Mouse (Mus musculus) kidney, adult 10 weeks (tissue): Measurements from ENCODE around the gene A930009A15Rik. TPM values are rescaled to one million over a fixed set of nuclear protein-coding genes. Genes with fewer than 3 reads are reported as not detected.

Source experiments
- polyA plus RNA-seq: library from polyadenylated mRNA; stranded (reverse); fragments of 350-450 nt; fragmentation: Illumina TruSeq; extraction: RNeasy Lipid Tissue Mini Kit (QIAGEN cat#74804); gene quantifications from one replicate; pipeline ENCODE4 v1.2.3, GENCODE M21; 2014; ENCODE audit warnings: low read depth, low replicate concordance

Gene A930009A15Rik
- polyA plus RNA-seq: not detected

DNA sequence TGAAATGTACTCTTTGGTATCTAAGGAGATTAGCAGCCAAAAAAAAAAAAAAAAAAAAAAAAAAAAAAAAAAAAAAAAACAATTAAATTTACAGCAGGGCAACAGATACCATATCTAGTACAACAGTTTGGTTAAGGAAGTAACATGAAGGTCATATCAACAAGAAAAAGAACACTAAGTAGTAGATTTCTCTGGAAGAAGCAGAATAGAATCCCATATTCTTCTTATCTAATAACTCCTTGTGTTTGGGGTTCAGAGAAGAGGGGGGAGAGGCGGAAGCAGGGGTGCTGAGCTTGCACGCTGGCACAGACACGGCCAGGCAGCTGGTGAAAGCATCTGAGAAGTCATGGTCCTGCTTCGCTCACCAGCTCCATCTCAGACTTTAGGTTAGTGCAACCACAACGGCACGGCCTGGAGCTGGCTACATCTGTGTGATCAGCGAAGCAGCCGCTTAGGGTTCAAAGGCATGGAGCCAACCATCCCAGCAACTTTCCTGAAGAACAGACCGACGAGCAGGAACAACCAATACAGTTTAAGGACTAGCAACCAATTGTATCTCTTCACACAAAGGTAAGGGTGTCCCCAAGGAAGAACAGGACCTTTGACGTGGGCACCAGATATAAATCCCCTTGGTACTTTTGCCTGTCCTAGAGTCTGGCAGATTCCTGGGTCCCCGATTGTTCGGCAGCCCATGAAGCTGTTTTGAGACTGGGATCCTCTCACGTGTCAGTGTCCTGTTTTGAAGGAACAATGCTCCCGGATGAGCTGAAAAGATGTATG lies at the start of gene A930009A15Rik:
Gene A930009A15Rik, plus strand, starts transcription at position 275 of the 780 bp plus-strand sequence.

GRCm38 (mm10) chr10:115587301-115587969 lies 17.6 kb downstream of the A930009A15Rik start, which contains the start of gene Lgr5:
Gene Lgr5, minus strand, starts transcription at chr10:115587780.

Other genes with a start within 250 kb of the A930009A15Rik start
- 139 TPM for gene Tmem19, start 207.5 kb upstream of the A930009A15Rik start, polyA plus RNA-seq
- gene Thap2, start 185.5 kb upstream of the A930009A15Rik start, polyA plus RNA-seq: 43.9 TPM
- 95.6 TPM for gene Zfc3h1, start 185.0 kb upstream of the A930009A15Rik start, polyA plus RNA-seq
- gene Lgr5, start 17.8 kb downstream of the A930009A15Rik start, polyA plus RNA-seq: 0.89 TPM
- 270 TPM for gene Tspan8, start 246.8 kb downstream of the A930009A15Rik start, polyA plus RNA-seq